Mouse (Mus musculus) midbrain, embryonic 14.5 days (tissue): ENCODE data around the gene Telo2. TPM values are rescaled to one million over a fixed set of nuclear protein-coding genes. Genes with fewer than 3 reads are reported as not detected.

Source experiments
- ATAC-seq: fragments of 200-750 bp; cut with Nextera tagmentation; 2 replicates; pipeline ENCODE4 v1.8.0; 2017; ENCODE audit warnings: moderate number of reproducible peaks, moderate library complexity; ENCODE audit not compliant: low FRiP score, low TSS enrichment
- DNase-seq: peaks from one replicate; pipeline ENCODE4 v3.0.0-alpha.2; 2015
- H3K27ac ChIP-seq: fragments of 300-500 bp; sonication (generic); replicated peaks from 2 replicates; pipeline ENCODE4 v1.5.1; 2014; ENCODE audit warnings: mild to moderate bottlenecking, low read depth, low read length, moderate library complexity
- H3K27me3 ChIP-seq: fragments of 300-500 bp; sonication (generic); 2 replicates; pipeline ENCODE4 v1.6.1; 2014; ENCODE audit warnings: low read length, control low read depth, mixed read lengths; ENCODE audit not compliant: control insufficient read depth, insufficient read depth
- H3K36me3 ChIP-seq: fragments of 300-500 bp; sonication (generic); 2 replicates; pipeline ENCODE4 v1.6.1; 2014; ENCODE audit warnings: low read length, control low read depth; ENCODE audit not compliant: control insufficient read depth, insufficient read depth
- H3K4me1 ChIP-seq: fragments of 300-500 bp; sonication (generic); 2 replicates; pipeline ENCODE4 v1.6.1; 2014; ENCODE audit warnings: mild to moderate bottlenecking, antibody characterized with exemption, low read length, control low read depth; ENCODE audit not compliant: control insufficient read depth, insufficient read depth
- H3K4me2 ChIP-seq: fragments of 300-500 bp; sonication (generic); 2 replicates; pipeline ENCODE4 v1.6.1; 2014; ENCODE audit warnings: mild to moderate bottlenecking, low read length, moderate library complexity
- H3K4me3 ChIP-seq: fragments of 300-500 bp; sonication (generic); replicated peaks from 2 replicates; pipeline ENCODE4 v1.5.1; 2014; ENCODE audit warnings: low read depth, low read length
- H3K9ac ChIP-seq: fragments of 300-500 bp; sonication (generic); replicated peaks from 2 replicates; pipeline ENCODE4 v1.6.1; 2014; ENCODE audit warnings: mild to moderate bottlenecking, low read length, moderate library complexity
- H3K9me3 ChIP-seq: fragments of 300-500 bp; sonication (generic); 2 replicates; pipeline ENCODE4 v1.6.1; 2016; ENCODE audit warnings: low read length, control low read depth, mixed read lengths; ENCODE audit not compliant: control insufficient read depth
- WGBS: fragments of 180-500 bp; shearing (Covaris S2); extraction: QIAGEN DNeasy Blood & Tissue Kit; methylation state at CpG from one replicate; pipeline ENCODE4 v1.1.7; 2014; 5-methylcytosine and 5-hydroxymethylcytosine counted together
- polyA plus RNA-seq: library from polyadenylated mRNA; unstranded; fragments of >200 nt; fragmentation: Nextera tagmentation; extraction: Ambion mirVana; gene quantifications from 2 replicates; pipeline ENCODE4 v1.2.1, GENCODE M21; 2014

The Telo2 gene
- 34.1 and 34.4 TPM in 2 replicates for polyA plus RNA-seq

DNA sequence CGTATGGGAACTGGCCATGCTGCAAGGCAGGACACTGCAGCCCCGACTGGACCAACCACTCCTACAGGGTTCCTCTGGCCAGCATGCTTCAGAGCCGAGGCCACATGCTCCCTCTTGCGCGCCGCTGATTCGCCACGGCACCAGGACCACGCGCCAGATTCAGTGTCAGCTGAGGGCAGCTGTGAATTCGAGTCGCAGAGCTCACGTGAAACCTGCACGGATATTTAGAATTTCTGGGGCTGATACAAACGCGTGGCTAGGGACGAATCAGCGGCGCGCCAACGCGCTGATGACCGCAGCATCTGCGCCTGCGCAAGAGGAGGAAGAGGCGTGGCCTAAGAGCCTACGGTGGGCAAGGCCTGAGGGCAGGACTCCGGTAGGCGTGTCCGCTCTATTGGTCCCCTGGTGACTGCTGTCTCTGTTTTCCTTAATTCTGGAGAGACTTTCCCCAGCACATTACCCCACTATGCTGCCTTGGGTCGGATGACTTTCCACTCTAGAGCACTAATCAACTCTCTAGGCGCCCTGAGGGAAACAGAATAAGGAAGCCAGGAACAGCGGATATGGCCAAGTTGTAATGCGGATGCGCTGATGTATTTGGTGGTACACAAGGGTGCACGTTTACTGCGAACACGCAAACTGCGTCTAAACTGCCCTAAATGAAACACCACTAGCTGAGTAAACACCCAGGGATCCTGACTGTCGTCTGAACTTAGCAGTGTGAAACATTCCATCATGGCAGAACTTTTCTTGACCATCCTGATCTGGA is at the start of gene Telo2:
Gene Telo2, minus strand, starts transcription at position 304 of the 769 bp plus-strand sequence.
- Histone ChIP-seq H3K36me3 (peaks cover 4% of the 10 kb centered on the region), H3K9ac (peak within 1 kb of the TSS; percentile 77), H3K27me3 (no peaks in the 10 kb centered on the region), H3K4me3 (peak within 1 kb of the TSS; percentile 63), H3K4me1 (peaks cover 8% of the 10 kb centered on the region), H3K27ac (peak within 1 kb of the TSS; percentile 94), H3K4me2 (peak within 1 kb of the TSS; percentile 99), H3K9me3 (no peaks in the 10 kb centered on the region)
- peak; percentile 90 for ATAC-seq
- peak; percentile 96 for DNase-seq
- 5% methylated on average over 40 of the region's 40 CpGs for WGBS

GRCm38 (mm10) chr17:25164770-25165169 is 49.0 kb upstream of the Telo2 start:
- Histone ChIP-seq H3K4me2 (no peak overlapping the region), H3K27me3 (no peaks in the 10 kb centered on the region), H3K4me3 (no peak overlapping the region), H3K9ac (no peak overlapping the region), H3K4me1 (no peaks in the 10 kb centered on the region), H3K9me3 (no peaks in the 10 kb centered on the region), H3K36me3 (peaks cover 21% of the 10 kb centered on the region), H3K27ac (no peak overlapping the region)
- ATAC-seq (no peak), DNase-seq (no peak)
- WGBS = 91% methylated on average over 3 of the region's 3 CpGs

DNA sequence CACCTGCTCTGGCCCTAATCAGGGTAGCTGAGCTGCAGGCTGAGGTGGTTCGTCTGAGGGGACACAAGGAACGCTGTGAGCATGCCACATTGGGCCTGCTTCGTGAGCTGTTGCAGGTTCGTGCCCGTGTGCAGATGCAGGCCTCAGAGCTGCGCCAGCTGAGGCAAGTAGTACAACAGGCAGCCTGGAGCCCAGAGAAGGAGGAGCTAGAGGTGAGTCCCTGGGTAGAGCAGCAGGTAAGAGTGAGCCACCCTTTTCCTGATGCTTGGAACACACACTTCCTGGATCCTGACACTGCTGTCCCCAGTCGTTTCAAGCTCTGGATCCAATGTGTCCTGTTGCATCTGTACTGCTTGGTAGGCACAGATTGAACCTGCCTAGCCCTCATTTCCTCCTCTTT is 47.6 kb upstream of the Telo2 start:
- WGBS = 86% methylated on average over 7 of the region's 7 CpGs
- ATAC-seq (no peak), DNase-seq (no peak)
- Histone ChIP-seq H3K36me3 (peaks cover 31% of the 10 kb centered on the region), H3K4me2 (no peak overlapping the region), H3K4me3 (no peak overlapping the region), H3K27me3 (no peaks in the 10 kb centered on the region), H3K27ac (no peak overlapping the region), H3K9ac (no peak overlapping the region), H3K4me1 (no peaks in the 10 kb centered on the region), H3K9me3 (no peaks in the 10 kb centered on the region)

- no peak within 1 kb of the TSS for H3K4me3 ChIP-seq
- no peaks in the 10 kb centered on the region for H3K27me3 ChIP-seq
- H3K9ac ChIP-seq = no peak within 1 kb of the TSS
- DNase-seq (no peak), ATAC-seq (no peak)
- 93% methylated on average over 1 of the region's 1 CpGs for WGBS
- H3K27ac ChIP-seq = no peak within 1 kb of the TSS
- H3K36me3 ChIP-seq = peaks cover 43% of the 10 kb centered on the region
- no peaks in the 10 kb centered on the region for H3K9me3 ChIP-seq
- H3K4me2 ChIP-seq = no peak within 1 kb of the TSS
- H3K4me1 ChIP-seq = no peaks in the 10 kb centered on the region
Observed at GRCm38 (mm10) chr17:25162161-25162560, 46.4 kb upstream of the Telo2 start, which contains the start of gene Ccdc154. Gene Ccdc154, plus strand, starts transcription at chr17:25162461.

DNA sequence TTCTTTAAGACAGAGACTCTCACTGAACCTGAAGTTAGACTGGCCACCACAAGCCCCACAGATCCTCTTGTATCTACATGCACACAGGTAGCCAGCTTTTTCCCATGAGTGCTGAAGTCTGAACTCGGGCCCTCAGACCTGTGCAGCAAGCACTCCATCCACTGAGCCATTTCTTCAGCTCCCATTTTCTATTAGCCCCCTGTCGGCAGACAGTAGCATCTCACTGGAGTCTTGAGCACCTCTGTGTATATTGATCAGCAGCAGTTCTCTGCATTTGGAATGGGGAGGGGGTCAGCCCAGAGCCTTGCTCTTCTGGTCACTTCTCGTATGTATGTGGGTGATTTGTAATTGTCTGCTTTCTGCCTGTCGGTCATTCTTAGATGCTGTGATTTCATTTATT is 24.2 kb upstream of the Telo2 start:
- 75% methylated on average over 4 of the region's 4 CpGs for WGBS
- DNase-seq = peak; percentile 8

GRCm38 (mm10) chr17:25138803-25139202 is 23.0 kb upstream of the Telo2 start:
- Histone ChIP-seq H3K4me2 (no peak overlapping the region), H3K9ac (no peak overlapping the region), H3K4me1 (peaks cover 6% of the 10 kb centered on the region), H3K9me3 (no peaks in the 10 kb centered on the region), H3K27ac (no peak overlapping the region), H3K36me3 (peaks cover 11% of the 10 kb centered on the region), H3K4me3 (no peak overlapping the region), H3K27me3 (no peaks in the 10 kb centered on the region)
- ATAC-seq (no peak), DNase-seq (no peak)
- 97% methylated on average over 1 of the region's 1 CpGs for WGBS

More for the DNA sequence above, 24.2 kb upstream of the Telo2 start:
- Histone ChIP-seq H3K27me3 (no peaks in the 10 kb centered on the region), H3K27ac (no peak overlapping the region), H3K4me2 (no peak overlapping the region), H3K9ac (no peak overlapping the region), H3K36me3 (peaks cover 14% of the 10 kb centered on the region), H3K4me1 (no peaks in the 10 kb centered on the region), H3K9me3 (no peaks in the 10 kb centered on the region), H3K4me3 (no peak overlapping the region)
- ATAC-seq = no peak

- 92% methylated on average over 6 of the region's 6 CpGs for WGBS
- H3K4me1 ChIP-seq = peaks cover 7% of the 10 kb centered on the region
- DNase-seq = no peak
Observed at GRCm38 (mm10) chr17:25135622-25136021, 19.9 kb upstream of the Telo2 start.

DNA sequence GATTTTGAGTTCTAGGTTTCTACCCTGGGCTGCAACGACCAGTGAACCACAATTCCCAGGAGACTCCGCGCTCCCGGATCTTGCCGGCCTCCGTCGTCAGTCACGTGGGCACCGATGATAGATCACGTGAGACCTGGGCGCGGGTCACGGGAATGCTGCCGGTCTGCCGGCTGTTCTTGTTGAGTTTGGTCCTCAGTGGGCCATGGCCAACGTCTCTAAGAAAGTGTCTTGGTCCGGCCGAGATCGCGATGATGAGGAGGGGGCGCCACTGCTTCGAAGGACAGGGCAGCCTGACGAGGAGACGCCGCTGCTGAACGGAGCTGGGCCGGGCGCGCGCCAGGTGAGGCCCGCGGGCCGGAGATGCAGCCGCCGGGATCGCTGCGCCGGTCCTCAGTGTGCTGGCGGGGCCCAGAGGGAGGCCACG is 17.5 kb upstream of the Telo2 start, which contains the start of gene Clcn7:
Gene Clcn7, plus strand, starts transcription at position 117 of the 424 bp plus-strand sequence.
- peaks cover 7% of the 10 kb centered on the region for H3K4me1 ChIP-seq

More at GRCm38 (mm10) chr17:25135622-25136021, 19.9 kb upstream of the Telo2 start:
- Histone ChIP-seq H3K27ac (no peak overlapping the region), H3K36me3 (peaks cover 7% of the 10 kb centered on the region), H3K4me2 (no peak overlapping the region), H3K4me3 (no peak overlapping the region), H3K9me3 (no peaks in the 10 kb centered on the region), H3K9ac (no peak overlapping the region), H3K27me3 (no peaks in the 10 kb centered on the region)
- ATAC-seq = no peak

GRCm38 (mm10) chr17:25130060-25130459 is 14.3 kb upstream of the Telo2 start:
- no peaks in the 10 kb centered on the region for H3K36me3 ChIP-seq
- H3K9me3 ChIP-seq = no peaks in the 10 kb centered on the region
- H3K9ac ChIP-seq = no peak overlapping the region
- H3K4me1 ChIP-seq = peaks cover 7% of the 10 kb centered on the region
- H3K27me3 ChIP-seq = no peaks in the 10 kb centered on the region
- H3K27ac ChIP-seq = no peak overlapping the region
- H3K4me2 ChIP-seq = no peak overlapping the region
- no peak overlapping the region for H3K4me3 ChIP-seq
- DNase-seq (no peak), ATAC-seq (no peak)
- 88% methylated on average over 1 of the region's 1 CpGs for WGBS

More for the DNA sequence above, 17.5 kb upstream of the Telo2 start, which contains the start of gene Clcn7:
- ATAC-seq = peak; percentile 86
- peak; percentile 98 for DNase-seq
- Histone ChIP-seq H3K9ac (peak within 1 kb of the TSS; percentile 68), H3K36me3 (peaks cover 4% of the 10 kb centered on the region), H3K4me3 (peak within 1 kb of the TSS; percentile 79), H3K27me3 (no peaks in the 10 kb centered on the region), H3K27ac (no peak within 1 kb of the TSS), H3K9me3 (no peaks in the 10 kb centered on the region), H3K4me2 (peak within 1 kb of the TSS; percentile 75)
- WGBS = under 1% methylated on average over 40 of the region's 40 CpGs
